Mouse (Mus musculus): ENCODE data around the gene Nos1.

GRCm38 (mm10) chr5:117874236-117874635 lies 93.4 kb downstream of the Nos1 start:
- no peak for TF ChIP-seq CTCF (IDR thresholded peaks at IDR 0.05; ENCODE audit: insufficient read depth, low read length)
- TF ChIP-seq POLR2A (IDR thresholded peaks at IDR 0.05; ENCODE audit: borderline replicate concordance, extremely low read depth, low read depth, low read length) = no peak

Measured in lung, adult 2 months (tissue).